Mouse (Mus musculus): ENCODE data around the gene Gm42688. TPM values are rescaled to one million over a fixed set of nuclear protein-coding genes. Genes with fewer than 3 reads are reported as not detected.

The Gm42688 gene
- polyA plus RNA-seq, 1 experiment from 2014 or later = 1.1 TPM

MicroRNA genes within 50 kb of the gene (microRNA counts, 519-probe panel; counts per million panel counts)
- microRNA mmu-miR-3470a+mmu-miR-3470b = 1,107 counts per million, percentile 3 among the panel's probes with 10 or more counts

Small RNA genes lying within 50 kb of the gene (microRNA-seq; reads per million reads assigned to microRNA genes)
- gene Mir3470a = not detected

Other genes starting within 250 kb of the Gm42688 start
- gene Sema4f, start 161.8 kb upstream of the Gm42688 start, polyA plus RNA-seq (2015; fragmentation: Nextera tagmentation; extraction: Ambion mirVana) = 0.06 and 0.10 TPM in 2 replicates
- gene M1ap, start 154.7 kb upstream of the Gm42688 start, polyA plus RNA-seq (2015; fragmentation: Nextera tagmentation; extraction: Ambion mirVana) = 11.0 and 12.3 TPM in 2 replicates
- 19.9 and 21.1 TPM in 2 replicates for gene Dok1, start 68.1 kb upstream of the Gm42688 start, polyA plus RNA-seq (2015; fragmentation: Nextera tagmentation; extraction: Ambion mirVana)
- 1.7 and 2.1 TPM in 2 replicates for gene Loxl3, start 67.4 kb upstream of the Gm42688 start, polyA plus RNA-seq (2015; fragmentation: Nextera tagmentation; extraction: Ambion mirVana)
- gene Aup1, start 47.1 kb upstream of the Gm42688 start, polyA plus RNA-seq (2015; fragmentation: Nextera tagmentation; extraction: Ambion mirVana) = 189 and 201 TPM in 2 replicates
- gene Htra2, start 46.3 kb upstream of the Gm42688 start, polyA plus RNA-seq (2015; fragmentation: Nextera tagmentation; extraction: Ambion mirVana) = 87.9 and 93.6 TPM in 2 replicates
- gene Dqx1, start 43.8 kb upstream of the Gm42688 start, polyA plus RNA-seq (2015; fragmentation: Nextera tagmentation; extraction: Ambion mirVana) = 6.8 and 7.8 TPM in 2 replicates
- not detected in 2 replicates for gene Tlx2, start 31.3 kb upstream of the Gm42688 start, polyA plus RNA-seq (2015; fragmentation: Nextera tagmentation; extraction: Ambion mirVana)
- gene Pcgf1, start 23.7 kb upstream of the Gm42688 start, polyA plus RNA-seq (2015; fragmentation: Nextera tagmentation; extraction: Ambion mirVana) = 18.6 and 18.7 TPM in 2 replicates
- 0.38 and 0.39 TPM in 2 replicates for gene Lbx2, start 15.2 kb upstream of the Gm42688 start, polyA plus RNA-seq (2015; fragmentation: Nextera tagmentation; extraction: Ambion mirVana)
- gene Ccdc142, start within 50 bp of the Gm42688 start, polyA plus RNA-seq (2015; fragmentation: Nextera tagmentation; extraction: Ambion mirVana) = 0.93 and 1.0 TPM in 2 replicates
- gene Mrpl53, start 7.4 kb downstream of the Gm42688 start, polyA plus RNA-seq (2015; fragmentation: Nextera tagmentation; extraction: Ambion mirVana) = 70.4 and 72.6 TPM in 2 replicates
- 37.0 and 39.9 TPM in 2 replicates for gene Mogs, start 13.9 kb downstream of the Gm42688 start, polyA plus RNA-seq (2015; fragmentation: Nextera tagmentation; extraction: Ambion mirVana)
- 29.6 and 30.2 TPM in 2 replicates for gene Wbp1, start 19.9 kb downstream of the Gm42688 start, polyA plus RNA-seq (2015; fragmentation: Nextera tagmentation; extraction: Ambion mirVana)
- 5.0 and 5.3 TPM in 2 replicates for gene Ino80b, start 23.8 kb downstream of the Gm42688 start, polyA plus RNA-seq (2015; fragmentation: Nextera tagmentation; extraction: Ambion mirVana)
- gene Rtkn, start 33.8 kb downstream of the Gm42688 start, polyA plus RNA-seq (2015; fragmentation: Nextera tagmentation; extraction: Ambion mirVana) = 12.1 and 17.9 TPM in 2 replicates
- 0.35 and 0.59 TPM in 2 replicates for gene Wdr54, start 54.8 kb downstream of the Gm42688 start, polyA plus RNA-seq (2015; fragmentation: Nextera tagmentation; extraction: Ambion mirVana)
- gene 1700003E16Rik, start 54.8 kb downstream of the Gm42688 start, polyA plus RNA-seq (2015; fragmentation: Nextera tagmentation; extraction: Ambion mirVana) = 0.10 and 0.17 TPM in 2 replicates
- gene Dctn1, start 64.3 kb downstream of the Gm42688 start, polyA plus RNA-seq (2015; fragmentation: Nextera tagmentation; extraction: Ambion mirVana) = 24.1 and 26.7 TPM in 2 replicates
- 1.1 TPM in 2 replicates for gene Slc4a5, start 118.2 kb downstream of the Gm42688 start, polyA plus RNA-seq (2015; fragmentation: Nextera tagmentation; extraction: Ambion mirVana)
- gene Mthfd2, start 224.3 kb downstream of the Gm42688 start, polyA plus RNA-seq (2015; fragmentation: Nextera tagmentation; extraction: Ambion mirVana) = 61.6 and 67.8 TPM in 2 replicates
- 34.9 and 35.9 TPM in 2 replicates for gene Mob1a, start 224.4 kb downstream of the Gm42688 start, polyA plus RNA-seq (2015; fragmentation: Nextera tagmentation; extraction: Ambion mirVana)
- 204 and 248 TPM in 2 replicates for gene Bola3, start 247.5 kb downstream of the Gm42688 start, polyA plus RNA-seq (2015; fragmentation: Nextera tagmentation; extraction: Ambion mirVana)

Measured in liver, embryonic 15.5 days (tissue).